Mouse (Mus musculus) layer of hippocampus, postnatal 25 days (tissue): ENCODE results near the gene Khdrbs1. TPM values are rescaled to one million over a fixed set of nuclear protein-coding genes. Genes with fewer than 3 reads are reported as not detected.
"Not testable (repeated sequence)": the region's sequence is repeated elsewhere in the genome, so short reads cannot be mapped to it uniquely, and the experiment has no call there.

ENCODE experiments used
- DNase-seq, 2 experiments: peaks; one replicate each; pipeline ENCODE4 v3.0.0; 2022; ENCODE audit warnings: mixed read lengths in 2 of 2, low spot score in 1 of 2; ENCODE audit errors: extremely low spot score in 1 of 2
- total RNA-seq, 2 experiments: library from RNA; stranded (reverse); gene quantifications; 2 replicates each; pipeline ENCODE4 v1.2.3; 2021

Gene Khdrbs1
- total RNA-seq, 2 experiments from 2014 or later: 90.0 to 91.4 TPM

DNA sequence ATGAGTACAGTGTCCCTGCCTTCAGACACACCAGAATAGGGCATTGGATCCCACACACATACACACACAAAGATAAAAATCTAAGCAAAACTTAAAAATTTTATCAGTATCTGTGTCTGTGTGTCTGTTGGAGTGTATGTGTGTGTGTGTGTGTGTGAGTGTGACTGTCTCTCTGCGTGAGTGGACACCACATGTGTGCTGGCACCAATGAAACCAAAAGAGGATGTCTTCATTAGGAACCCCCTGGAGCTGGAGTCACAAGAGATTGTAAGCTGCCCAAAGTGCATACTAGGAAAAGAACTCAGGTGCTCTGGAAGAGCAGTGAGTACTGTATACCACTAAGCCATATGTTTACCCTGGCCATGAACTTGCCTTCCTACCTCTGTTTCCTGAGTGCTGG is 4.0 kb upstream of the Khdrbs1 start:
- DNase-seq: no peak

- no peak for DNase-seq
These were observed 1.4 kb upstream of the Khdrbs1 start for GRCm38 (mm10) chr4:129743494-129743893.

- no peak for DNase-seq
These were observed 897 bp upstream of the Khdrbs1 start for GRCm38 (mm10) chr4:129743010-129743390.

- DNase-seq: no peak
These were observed 200 bp downstream of the Khdrbs1 start for GRCm38 (mm10) chr4:129741974-129742231.

- peak; percentile 11 to 17 for DNase-seq
These were observed 691 bp downstream of the Khdrbs1 start for GRCm38 (mm10) chr4:129741251-129741973.

DNA sequence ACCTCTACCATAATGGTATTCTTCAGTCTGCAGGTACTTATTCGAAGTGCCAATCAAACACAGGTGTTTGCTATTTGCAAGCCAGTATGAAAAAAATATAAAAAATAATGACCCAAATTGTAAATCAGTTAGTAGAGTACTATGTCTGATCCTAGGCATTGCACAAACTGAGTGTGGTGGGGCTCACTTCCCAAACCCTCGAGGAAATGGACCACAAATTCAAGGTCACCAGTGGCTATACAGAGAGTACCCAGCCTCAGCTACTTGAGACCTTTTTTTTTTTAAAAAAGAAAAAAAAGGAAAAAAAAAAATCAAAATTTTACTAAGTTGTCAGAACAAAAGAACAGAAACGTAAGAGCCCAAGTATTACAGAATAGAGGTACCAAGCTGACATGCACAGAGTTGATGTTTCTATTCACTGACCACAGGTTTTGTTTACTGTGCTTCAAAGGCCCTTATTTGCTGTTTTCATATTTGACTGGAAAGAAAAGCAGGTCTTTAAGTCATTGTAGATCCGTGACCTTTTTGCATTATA is 2.9 kb downstream of the Khdrbs1 start:
- no peak for DNase-seq

DNA sequence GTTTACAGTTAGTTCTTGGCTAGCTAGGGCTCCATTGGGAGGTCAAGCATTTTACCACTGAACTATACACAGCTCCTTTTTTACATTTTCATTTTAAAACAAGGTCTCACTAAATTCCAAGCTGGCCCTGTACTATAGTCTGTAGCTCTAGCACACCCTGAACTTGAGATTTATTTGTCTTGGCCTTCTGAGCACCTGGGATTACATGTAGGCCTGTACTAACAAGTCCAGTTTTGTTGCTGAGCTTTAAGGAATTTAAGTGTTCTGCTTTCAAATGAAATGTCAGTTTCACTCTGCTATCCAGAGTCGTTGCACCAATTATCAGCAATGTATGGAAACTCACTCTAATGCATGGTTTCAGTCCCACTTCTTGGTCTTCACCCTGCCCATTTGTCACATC is 5.9 kb downstream of the Khdrbs1 start:
- DNase-seq: no peak

- not testable (repeated sequence) for DNase-seq
These were observed 6.6 kb downstream of the Khdrbs1 start for GRCm38 (mm10) chr4:129735485-129735884.

- no peak for DNase-seq
These were observed 10.7 kb downstream of the Khdrbs1 start for GRCm38 (mm10) chr4:129731423-129731822.

- no peak for DNase-seq
These were observed 25.8 kb downstream of the Khdrbs1 start for GRCm38 (mm10) chr4:129716310-129716709.

GRCm38 (mm10) chr4:129709486-129710129 is 32.5 kb downstream of the Khdrbs1 start:
- DNase-seq: no peak

GRCm38 (mm10) chr4:129706750-129707149 is 35.4 kb downstream of the Khdrbs1 start:
- peak in 1 of 2 experiments; percentile 28 for DNase-seq

- peak; percentile 60 to 63 for DNase-seq
These were observed 39.6 kb downstream of the Khdrbs1 start for GRCm38 (mm10) chr4:129702454-129702853.

GRCm38 (mm10) chr4:129701503-129702377 is 40.4 kb downstream of the Khdrbs1 start:
- peak; percentile 81 to 94 for DNase-seq

- not testable (repeated sequence) for DNase-seq
These were observed 41.4 kb downstream of the Khdrbs1 start for GRCm38 (mm10) chr4:129700661-129701060.

DNA sequence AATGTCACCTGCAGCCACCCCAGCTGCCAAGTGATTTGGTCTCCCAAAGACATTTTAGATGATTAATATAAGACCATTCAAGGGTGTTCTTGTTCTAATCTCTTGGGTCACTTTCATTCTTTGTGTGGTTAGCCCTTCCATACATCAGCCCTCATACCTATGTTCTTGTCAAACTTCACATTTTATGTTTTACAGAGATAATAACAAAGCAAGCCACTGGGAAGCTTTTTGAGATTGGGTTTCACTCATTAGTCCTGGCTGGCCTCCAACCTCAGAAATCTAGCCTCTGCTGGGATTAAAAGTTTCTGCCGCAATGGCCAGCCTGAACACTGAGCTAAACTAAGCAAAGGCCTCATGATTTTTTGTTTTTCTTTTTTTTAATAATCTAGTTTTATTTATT is 41.9 kb downstream of the Khdrbs1 start:
- no peak for DNase-seq

GRCm38 (mm10) chr4:129697191-129697590 is 44.9 kb downstream of the Khdrbs1 start:
- no peak for DNase-seq

GRCm38 (mm10) chr4:129696158-129696985 is 45.7 kb downstream of the Khdrbs1 start, which contains the start of gene Tmem39b:
TSS of gene Tmem39b (minus strand) at chr4:129696838.
- DNase-seq: peak; percentile 77 to 87

GRCm38 (mm10) chr4:129695815-129696157 is 46.3 kb downstream of the Khdrbs1 start:
- DNase-seq: no peak

DNA sequence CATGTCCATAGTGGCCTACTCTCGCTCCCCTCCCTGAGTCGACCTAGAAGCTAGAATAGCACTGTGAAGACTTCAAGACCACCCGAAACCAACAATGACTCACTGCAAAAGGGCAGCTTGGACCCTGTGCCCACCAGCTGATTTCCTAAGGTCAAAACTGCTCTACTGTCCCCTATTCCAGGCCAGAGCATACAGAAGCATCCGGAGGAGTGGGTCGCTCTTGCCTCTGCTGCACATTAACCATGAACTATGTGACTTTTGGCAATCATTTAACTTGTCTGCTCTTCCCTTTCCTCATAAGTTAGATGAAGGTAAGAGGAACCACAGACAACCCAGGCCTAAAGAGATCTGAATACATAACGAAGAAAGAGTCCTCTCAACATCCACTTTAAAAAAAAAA is 57.6 kb downstream of the Khdrbs1 start:
- DNase-seq: no peak
